Mouse (Mus musculus) heart, postnatal 10 days (tissue): ENCODE results near the gene Samhd1. TPM values are rescaled to one million over a fixed set of nuclear protein-coding genes. Genes with fewer than 3 reads are reported as not detected.
"Not testable (repeated sequence)": the region's sequence is repeated elsewhere in the genome, so short reads cannot be mapped to it uniquely, and the experiment has no call there.

Source experiments
- DNase-seq, 2 experiments: peaks; one replicate each; pipeline ENCODE4 v3.0.0; 2021
- intact Hi-C: fragments of 180-260 bp; cut with DNase I; formaldehyde crosslinking; loops from one replicate; pipeline ENCODE4 v1.15.1; 2025
- total RNA-seq, 2 experiments: library from RNA; stranded (reverse); gene quantifications; 2 replicates each; pipeline ENCODE4 v1.2.3; 2021

Samhd1 gene
- 10 to 100 TPM; 20.5 to 25.3 TPM for total RNA-seq

GRCm38 (mm10) chr2:157135014-157135413, at the start of gene Samhd1:
Gene Samhd1 (minus strand): TSS chr2:157135265.
- peak; percentile 96 for DNase-seq
- intact Hi-C loops = no loop called here

GRCm38 (mm10) chr2:157178167-157178566, 43.1 kb upstream of the Samhd1 start:
- intact Hi-C loops = no loop called here
- DNase-seq = no peak

GRCm38 (mm10) chr2:157176248-157176647, 41.2 kb upstream of the Samhd1 start:
- DNase-seq = no peak
- intact Hi-C loops = no loop called here

GRCm38 (mm10) chr2:157174416-157174815, 39.4 kb upstream of the Samhd1 start:
- DNase-seq = no peak
- intact Hi-C loops = no loop called here

GRCm38 (mm10) chr2:157173555-157173954, 38.5 kb upstream of the Samhd1 start:
- intact Hi-C loops = no loop called here
- no peak for DNase-seq

GRCm38 (mm10) chr2:157172984-157173383, 37.9 kb upstream of the Samhd1 start:
- DNase-seq = no peak
- intact Hi-C loops = no loop called here

GRCm38 (mm10) chr2:157170626-157171025, 35.6 kb upstream of the Samhd1 start:
- DNase-seq = no peak
- intact Hi-C loops = no loop called here

GRCm38 (mm10) chr2:157170166-157170565, 35.1 kb upstream of the Samhd1 start:
- intact Hi-C loops = no loop called here
- DNase-seq = no peak

GRCm38 (mm10) chr2:157166371-157167080, 31.5 kb upstream of the Samhd1 start:
- DNase-seq = no peak
- intact Hi-C loops = no loop called here

- intact Hi-C loops, DNase-seq: not testable (repeated sequence)
These were observed 30.5 kb upstream of the Samhd1 start for GRCm38 (mm10) chr2:157165312-157166224.

GRCm38 (mm10) chr2:157164101-157164500, 29.0 kb upstream of the Samhd1 start:
- intact Hi-C loops = no loop called here
- no peak for DNase-seq

GRCm38 (mm10) chr2:157156079-157156478, 21.0 kb upstream of the Samhd1 start:
- intact Hi-C loops = no loop called here
- DNase-seq = no peak

GRCm38 (mm10) chr2:157153235-157153634, 18.2 kb upstream of the Samhd1 start:
- intact Hi-C loops = no loop called here
- DNase-seq = no peak

- DNase-seq = no peak
- intact Hi-C loops = no loop called here
These were observed 13.4 kb upstream of the Samhd1 start for GRCm38 (mm10) chr2:157148417-157148816.

- intact Hi-C loops = no loop called here
- no peak for DNase-seq
These were observed 12.4 kb upstream of the Samhd1 start for GRCm38 (mm10) chr2:157147397-157148020.

GRCm38 (mm10) chr2:157145173-157145572, 10.1 kb upstream of the Samhd1 start:
- DNase-seq = no peak
- intact Hi-C loops = no loop called here

- no peak for DNase-seq
- intact Hi-C loops = no loop called here
These were observed 9.1 kb upstream of the Samhd1 start for GRCm38 (mm10) chr2:157144132-157144531.

- DNase-seq = no peak
- intact Hi-C loops = no loop called here
These were observed 6.9 kb upstream of the Samhd1 start for GRCm38 (mm10) chr2:157141962-157142361.

GRCm38 (mm10) chr2:157139251-157139802, 4.3 kb upstream of the Samhd1 start:
- no peak for DNase-seq
- intact Hi-C loops = no loop called here

GRCm38 (mm10) chr2:157138808-157139207, 3.7 kb upstream of the Samhd1 start:
- intact Hi-C loops = no loop called here
- DNase-seq = no peak
